Mouse (Mus musculus) neural tube, embryonic 11.5 days (tissue): Measurements from ENCODE around the gene AU040320. TPM values are rescaled to one million over a fixed set of nuclear protein-coding genes. Genes with fewer than 3 reads are reported as not detected.
A peak's percentile ranks its signal among the peaks of the same experiment; 100 is the strongest.

Experiments
- ATAC-seq: fragments of 200-750 bp; cut with Nextera tagmentation; 2 replicates; pipeline ENCODE4 v1.8.0; 2017; ENCODE audit warnings: moderate number of reproducible peaks, mild to moderate bottlenecking, moderate TSS enrichment, moderate library complexity; ENCODE audit not compliant: insufficient read depth, low FRiP score, low TSS enrichment
- DNase-seq: peaks from one replicate; pipeline ENCODE4 v3.0.0-alpha.2; 2015; ENCODE audit warnings: low spot score
- H3K27ac ChIP-seq: fragments of 300-500 bp; sonication (generic); 2 replicates; pipeline ENCODE4 v1.5.1; 2014; ENCODE audit warnings: low read depth, mild to moderate bottlenecking, low read length
- H3K27me3 ChIP-seq: fragments of 300-500 bp; sonication (generic); 2 replicates; pipeline ENCODE4 v1.6.1; 2014; ENCODE audit warnings: mild to moderate bottlenecking, low read length, mixed read lengths; ENCODE audit not compliant: control insufficient read depth, insufficient read depth
- H3K36me3 ChIP-seq: fragments of 300-500 bp; sonication (generic); 2 replicates; pipeline ENCODE4 v1.6.1; 2014; ENCODE audit warnings: mild to moderate bottlenecking, low read length, moderate library complexity, mixed read lengths; ENCODE audit not compliant: control insufficient read depth, insufficient read depth
- H3K4me1 ChIP-seq: fragments of 300-500 bp; sonication (generic); 2 replicates; pipeline ENCODE4 v1.6.1; 2014; ENCODE audit warnings: low read length, mixed read lengths; ENCODE audit not compliant: control insufficient read depth, insufficient read depth
- H3K4me2 ChIP-seq: fragments of 300-500 bp; sonication (generic); 2 replicates; pipeline ENCODE4 v1.6.1; 2014; ENCODE audit warnings: low read depth, mild to moderate bottlenecking, moderate library complexity
- H3K4me3 ChIP-seq: fragments of 300-500 bp; sonication (generic); 2 replicates; pipeline ENCODE4 v1.5.1; 2014; ENCODE audit warnings: low read depth, low read length
- H3K9ac ChIP-seq: fragments of 300-500 bp; sonication (generic); 2 replicates; pipeline ENCODE4 v1.6.1; 2014; ENCODE audit warnings: mild to moderate bottlenecking, low read length
- H3K9me3 ChIP-seq: fragments of 300-500 bp; sonication (generic); 2 replicates; pipeline ENCODE4 v1.6.1; 2016; ENCODE audit warnings: low read length; ENCODE audit not compliant: control insufficient read depth
- WGBS: fragments of 180-500 bp; shearing (Covaris S2); extraction: QIAGEN DNeasy Blood & Tissue Kit; methylation state at CpG from one replicate; pipeline ENCODE4 v1.1.7; 2014; 5-methylcytosine and 5-hydroxymethylcytosine counted together
- polyA plus RNA-seq: library from polyadenylated mRNA; unstranded; fragments of >200 nt; fragmentation: Nextera tagmentation; extraction: Ambion mirVana; gene quantifications from 2 replicates; pipeline ENCODE4 v1.2.1, GENCODE M21; 2014

The AU040320 gene
- polyA plus RNA-seq, 1 experiment from 2014 or later: 32.4 TPM

DNA sequence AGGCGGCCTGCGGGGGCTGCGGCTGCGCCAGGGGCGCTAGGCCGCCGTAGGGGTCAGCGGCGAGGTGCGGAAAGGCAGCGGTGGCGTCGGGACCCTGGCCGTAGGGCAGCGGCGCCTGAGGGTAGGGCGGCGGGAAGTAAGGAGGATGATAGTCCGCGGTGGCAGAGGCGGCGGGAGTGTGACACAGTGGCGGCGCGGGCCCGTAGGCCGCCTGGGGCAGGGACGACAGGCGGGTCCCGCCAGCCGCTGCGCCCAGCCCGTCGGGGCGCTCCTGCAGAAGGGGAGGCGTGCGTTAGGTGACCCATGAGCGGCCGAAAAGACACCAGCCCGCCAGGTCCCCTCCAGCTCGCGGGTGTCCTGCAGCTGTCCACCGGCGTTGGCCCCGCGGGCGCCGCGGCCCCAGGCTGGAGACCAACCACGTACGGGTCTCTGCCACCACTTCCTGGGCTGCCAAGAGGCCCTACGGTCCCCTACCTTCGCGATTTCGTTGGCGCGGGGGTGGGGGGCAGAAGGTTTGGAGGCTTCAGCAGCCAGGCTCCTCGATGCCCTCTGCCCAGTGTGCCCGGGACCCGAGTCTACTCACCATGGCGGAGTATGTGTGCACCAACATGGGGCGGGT lies 17.9 kb upstream of the AU040320 start:
- Histone ChIP-seq H3K9ac (0 out of 2 replicates have a peak overlapping the region, but pooled peaks have one; percentile 14), H3K27ac (no peak overlapping the region), H3K4me1 (no peaks in the 10 kb centered on the region; the same call in 1 of the 2 replicates), H3K27me3 (peaks cover 86% of the 10 kb centered on the region), H3K36me3 (no peaks in the 10 kb centered on the region), H3K9me3 (no peaks in the 10 kb centered on the region), H3K4me3 (peak overlapping the region; percentile 20), H3K4me2 (peak overlapping the region; percentile 31; the same call in 1 of the 2 replicates)
- ATAC-seq (0 out of 2 replicates have a peak, but pooled peaks have one; percentile 9), DNase-seq (no peak)
- WGBS: 1% methylated on average over 55 of the region's 62 CpGs

DNA sequence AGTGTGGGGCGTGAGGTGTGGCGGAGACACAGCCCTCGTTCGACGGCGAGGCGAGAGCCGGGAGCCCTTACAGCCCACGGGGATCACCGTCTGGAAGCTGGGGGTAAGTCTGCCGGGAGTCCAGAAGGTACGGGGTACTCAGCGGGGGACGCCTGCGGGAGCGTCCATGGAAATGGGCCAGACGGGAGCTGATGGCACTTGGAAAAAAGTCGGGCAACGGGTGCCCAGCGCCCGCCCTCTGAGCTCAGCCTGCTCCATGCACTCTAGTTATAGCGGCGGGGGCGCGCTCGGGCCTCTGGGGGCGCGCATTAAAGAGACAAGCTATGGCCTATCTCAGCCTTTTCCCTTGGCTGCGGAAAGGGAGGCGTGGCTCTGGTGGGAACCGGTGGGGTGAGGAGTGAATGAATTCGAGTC lies 17.3 kb upstream of the AU040320 start, which contains the start of gene Tfap2e:
Tfap2e (minus strand) TSS at position 240 of the 414 bp plus-strand sequence.
- Histone ChIP-seq H3K9me3 (no peaks in the 10 kb centered on the region), H3K4me2 (peak within 1 kb of the TSS; percentile 31; the same call in 1 of the 2 replicates), H3K27ac (no peak within 1 kb of the TSS), H3K4me3 (peak within 1 kb of the TSS; percentile 20), H3K9ac (0 out of 2 replicates have a peak within 1 kb of the TSS, but pooled peaks have one; percentile 14), H3K27me3 (peaks cover 81% of the 10 kb centered on the region), H3K36me3 (no peaks in the 10 kb centered on the region), H3K4me1 (no peaks in the 10 kb centered on the region; the same call in 1 of the 2 replicates)
- WGBS: 3% methylated on average over 27 of the region's 32 CpGs
- peak; percentile 71 for DNase-seq
- ATAC-seq: peak; percentile 23; the same call in 1 of the 2 replicates

DNA sequence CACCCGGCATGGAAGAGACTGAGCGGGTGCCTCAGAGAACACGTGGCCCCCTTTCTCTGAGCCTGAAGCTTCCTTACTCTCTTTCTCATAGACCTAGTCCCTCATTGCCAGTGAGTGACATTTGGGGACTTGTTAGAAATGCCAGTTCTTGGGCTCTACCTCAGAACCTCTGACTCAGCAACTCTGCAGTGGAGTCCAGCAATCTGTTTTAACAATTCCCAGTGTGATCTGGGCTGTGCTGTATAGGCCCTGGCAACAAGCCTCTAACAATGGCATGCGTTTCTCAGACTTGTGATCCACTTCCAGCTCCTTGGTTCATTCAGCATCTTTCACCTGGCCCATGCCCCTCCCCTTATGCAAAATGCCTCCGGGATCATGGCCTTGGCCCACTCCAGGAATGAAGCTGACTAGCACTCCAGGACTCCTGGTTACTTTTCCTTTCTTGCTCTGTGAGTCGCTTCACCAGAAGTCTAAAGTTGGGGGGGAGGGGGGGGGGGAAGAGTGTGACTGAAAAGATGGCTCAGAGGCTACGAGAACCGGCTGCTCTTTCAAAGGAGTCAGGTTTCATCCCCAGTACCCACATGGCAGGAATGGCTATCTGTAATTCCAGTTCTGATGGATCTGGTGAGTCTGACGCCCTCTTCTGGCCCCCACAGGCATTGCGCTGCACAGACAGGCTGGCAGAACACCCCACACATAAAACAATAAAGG lies 13.2 kb upstream of the AU040320 start:
- H3K4me2 ChIP-seq: no peak overlapping the region
- 17% methylated on average over 10 of the region's 10 CpGs for WGBS
- DNase-seq: peak; percentile 41
- H3K27me3 ChIP-seq: peaks cover 42% of the 10 kb centered on the region
- H3K4me1 ChIP-seq: peaks cover 4% of the 10 kb centered on the region; the same call in 1 of the 2 replicates
- H3K9ac ChIP-seq: no peak overlapping the region
- H3K36me3 ChIP-seq: peaks cover 4% of the 10 kb centered on the region
- no peaks in the 10 kb centered on the region for H3K9me3 ChIP-seq
- no peak overlapping the region for H3K4me3 ChIP-seq
- no peak overlapping the region for H3K27ac ChIP-seq
- ATAC-seq: no peak

DNA sequence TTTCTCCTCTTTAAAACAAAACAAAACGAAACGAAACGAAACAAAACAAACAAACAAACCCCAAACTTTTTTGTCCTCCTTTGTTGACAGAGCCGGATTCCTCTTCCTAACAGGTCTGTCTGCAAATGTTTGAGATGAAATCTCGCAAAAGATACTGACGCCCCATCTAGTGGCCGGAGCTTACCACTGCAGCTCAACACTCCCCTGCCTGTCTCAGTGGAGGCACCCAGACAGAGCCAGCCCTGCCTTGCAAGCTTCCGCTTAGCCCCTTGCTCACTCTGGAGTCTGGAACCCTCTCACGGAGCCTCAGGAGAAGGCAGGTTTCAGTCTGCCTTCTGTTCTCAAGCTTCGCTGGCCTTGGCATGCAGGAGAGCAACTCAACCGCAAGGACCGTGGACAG lies 11.9 kb upstream of the AU040320 start:
- DNase-seq (peak; percentile 87), ATAC-seq (0 out of 2 replicates have a peak, but pooled peaks have one; percentile 13)
- Histone ChIP-seq H3K36me3 (peaks cover 4% of the 10 kb centered on the region), H3K9ac (peak overlapping the region; percentile 26; the same call in 1 of the 2 replicates), H3K27me3 (peaks cover 28% of the 10 kb centered on the region), H3K4me1 (0 out of 2 replicates have a peak, but pooled peaks cover 4% of the 10 kb centered on the region), H3K4me3 (no peak overlapping the region), H3K4me2 (0 out of 2 replicates have a peak overlapping the region, but pooled peaks have one; percentile 5), H3K9me3 (no peaks in the 10 kb centered on the region), H3K27ac (no peak overlapping the region)
- WGBS: 5% methylated on average over 12 of the region's 12 CpGs

DNA sequence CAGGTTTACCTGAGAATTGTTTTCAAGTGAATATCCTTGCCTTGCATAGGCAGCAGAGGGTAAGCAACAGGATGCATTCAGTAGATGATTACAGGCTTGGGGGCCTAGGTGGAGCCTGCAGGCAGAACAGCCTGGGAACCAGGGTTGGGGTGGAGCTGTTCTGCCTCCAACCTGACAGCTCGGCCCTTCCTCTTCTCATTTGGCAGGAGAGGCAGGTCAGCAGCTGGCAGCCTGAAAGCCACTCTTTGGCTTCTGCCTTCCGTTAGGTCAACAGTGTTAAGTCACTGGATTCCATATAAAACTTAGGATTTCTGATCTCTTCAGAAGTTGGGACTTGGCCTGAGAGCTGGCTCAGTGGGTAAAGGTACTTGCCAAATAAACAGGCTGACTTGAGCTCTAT lies 10.4 kb upstream of the AU040320 start:
- Histone ChIP-seq H3K9me3 (no peaks in the 10 kb centered on the region), H3K27ac (no peak overlapping the region), H3K4me3 (no peak overlapping the region), H3K27me3 (peaks cover 13% of the 10 kb centered on the region), H3K4me2 (no peak overlapping the region), H3K36me3 (peaks cover 9% of the 10 kb centered on the region), H3K4me1 (0 out of 2 replicates have a peak, but pooled peaks cover 4% of the 10 kb centered on the region), H3K9ac (no peak overlapping the region)
- ATAC-seq (no peak), DNase-seq (no peak)
- 48% methylated on average over 2 of the region's 2 CpGs for WGBS

DNA sequence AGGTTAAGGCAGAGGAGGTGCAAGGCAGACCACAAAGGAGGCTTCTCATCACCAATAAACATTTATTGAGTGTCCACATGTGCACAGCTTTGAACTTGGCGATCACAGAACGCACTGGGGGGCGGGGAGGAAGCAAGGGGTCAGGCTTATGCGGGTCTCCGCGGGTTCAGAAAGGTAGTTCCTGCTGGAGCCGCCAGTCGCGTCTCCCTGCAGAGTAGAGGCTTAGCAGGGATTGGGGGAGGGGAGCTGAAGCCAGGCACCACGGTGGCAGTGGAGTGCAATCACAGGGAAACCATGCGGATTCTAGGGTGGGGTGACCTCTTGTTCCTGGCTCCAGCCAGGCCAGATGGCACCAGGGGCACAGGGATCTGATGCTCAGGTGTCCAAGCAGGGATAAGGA lies 9.6 kb upstream of the AU040320 start:
- Histone ChIP-seq H3K9me3 (no peaks in the 10 kb centered on the region), H3K4me3 (no peak overlapping the region), H3K27ac (no peak overlapping the region), H3K36me3 (peaks cover 9% of the 10 kb centered on the region), H3K4me1 (0 out of 2 replicates have a peak, but pooled peaks cover 4% of the 10 kb centered on the region), H3K9ac (no peak overlapping the region), H3K4me2 (no peak overlapping the region), H3K27me3 (peaks cover 6% of the 10 kb centered on the region)
- DNase-seq: no peak
- WGBS: 7% methylated on average over 11 of the region's 11 CpGs
- ATAC-seq: no peak

DNA sequence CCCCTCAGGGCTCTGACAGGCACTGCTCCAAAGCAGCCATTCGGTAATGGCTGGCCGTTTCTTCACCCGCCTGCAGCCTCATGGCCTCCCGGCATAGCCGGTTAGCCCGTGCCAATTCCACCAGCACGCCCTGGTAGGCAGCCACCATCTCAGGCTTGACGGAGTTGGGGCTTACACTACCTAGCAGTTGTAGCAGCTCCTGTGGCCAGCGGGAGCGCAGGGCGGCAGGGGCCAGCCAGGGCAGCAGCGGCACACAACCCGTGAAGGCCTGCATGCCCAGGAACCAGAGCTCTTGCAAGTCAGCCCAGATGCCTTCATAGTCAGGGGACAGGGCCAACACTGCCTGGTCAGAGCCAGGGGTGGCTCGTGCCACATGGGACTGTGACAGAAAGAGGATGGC lies 8.5 kb upstream of the AU040320 start:
- no peak for DNase-seq
- H3K27me3 ChIP-seq: 0 out of 2 replicates have a peak, but pooled peaks cover 2% of the 10 kb centered on the region
- 0 out of 2 replicates have a peak, but pooled peaks cover 6% of the 10 kb centered on the region for H3K4me1 ChIP-seq
- 0 out of 2 replicates have a peak, but pooled peaks have one; percentile 5 for ATAC-seq
- no peak overlapping the region for H3K27ac ChIP-seq
- WGBS: 90% methylated on average over 14 of the region's 14 CpGs
- no peak overlapping the region for H3K4me2 ChIP-seq
- no peak overlapping the region for H3K4me3 ChIP-seq
- H3K9ac ChIP-seq: no peak overlapping the region
- H3K9me3 ChIP-seq: no peaks in the 10 kb centered on the region
- peaks cover 9% of the 10 kb centered on the region for H3K36me3 ChIP-seq

DNA sequence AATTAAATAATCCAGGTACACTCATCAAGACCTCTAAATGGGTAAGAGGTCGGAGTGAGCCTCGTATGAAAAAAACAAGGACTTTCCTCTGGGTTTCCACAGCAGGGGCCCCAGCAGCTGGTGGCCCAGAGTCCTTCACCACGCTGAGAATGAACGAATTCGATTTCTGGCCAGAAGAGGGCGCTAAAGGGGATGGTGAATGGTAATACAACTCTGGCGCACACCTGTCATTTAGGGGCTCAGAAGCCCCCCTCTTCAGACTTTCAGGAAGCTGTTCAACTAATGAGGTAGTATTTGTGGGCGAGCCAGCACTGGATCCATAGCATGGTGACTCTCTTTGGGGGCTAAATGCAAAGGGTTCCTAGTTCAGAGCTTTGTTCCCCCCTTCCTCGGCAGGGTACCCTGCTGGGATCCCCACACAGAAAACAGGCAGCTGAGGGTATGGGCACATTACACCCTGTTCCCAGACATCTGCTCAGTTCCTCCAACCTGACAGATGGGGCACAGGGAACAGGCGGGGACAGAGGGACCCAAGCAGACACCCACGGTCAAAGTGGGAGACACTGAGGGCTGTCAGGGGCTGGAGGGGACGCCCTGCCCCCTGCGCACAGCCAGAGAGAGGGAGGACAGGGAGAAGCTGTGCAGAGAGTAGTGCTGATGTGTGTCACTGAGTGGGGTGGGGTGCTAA lies 7.7 kb upstream of the AU040320 start:
- DNase-seq (peak; percentile 48), ATAC-seq (0 out of 2 replicates have a peak, but pooled peaks have one; percentile 25)
- 42% methylated on average over 13 of the region's 13 CpGs for WGBS
- H3K27ac ChIP-seq: no peak overlapping the region
- H3K9me3 ChIP-seq: no peaks in the 10 kb centered on the region
- 0 out of 2 replicates have a peak, but pooled peaks cover 6% of the 10 kb centered on the region for H3K4me1 ChIP-seq
- no peak overlapping the region for H3K4me3 ChIP-seq
- no peak overlapping the region for H3K9ac ChIP-seq
- no peak overlapping the region for H3K4me2 ChIP-seq
- H3K36me3 ChIP-seq: peaks cover 12% of the 10 kb centered on the region
- H3K27me3 ChIP-seq: no peaks in the 10 kb centered on the region
